Mouse (Mus musculus) bone marrow, adult 2 months (tissue): ENCODE measurements around the gene Gm45521.

Source experiments
- CTCF ChIP-seq: fragments of 200-500 bp; IDR thresholded peaks from 2 replicates; pipeline ENCODE4 v1.5.1; 2011; ENCODE audit warnings: low read length, control low read depth; ENCODE audit not compliant: control insufficient read depth, insufficient read depth
- POLR2A ChIP-seq: fragments of 200-500 bp; IDR thresholded peaks from 2 replicates; pipeline ENCODE4 v1.6.1; 2011; ENCODE audit warnings: low read depth, mild to moderate bottlenecking, control low read depth, low read length, borderline replicate concordance; ENCODE audit not compliant: control insufficient read depth

DNA sequence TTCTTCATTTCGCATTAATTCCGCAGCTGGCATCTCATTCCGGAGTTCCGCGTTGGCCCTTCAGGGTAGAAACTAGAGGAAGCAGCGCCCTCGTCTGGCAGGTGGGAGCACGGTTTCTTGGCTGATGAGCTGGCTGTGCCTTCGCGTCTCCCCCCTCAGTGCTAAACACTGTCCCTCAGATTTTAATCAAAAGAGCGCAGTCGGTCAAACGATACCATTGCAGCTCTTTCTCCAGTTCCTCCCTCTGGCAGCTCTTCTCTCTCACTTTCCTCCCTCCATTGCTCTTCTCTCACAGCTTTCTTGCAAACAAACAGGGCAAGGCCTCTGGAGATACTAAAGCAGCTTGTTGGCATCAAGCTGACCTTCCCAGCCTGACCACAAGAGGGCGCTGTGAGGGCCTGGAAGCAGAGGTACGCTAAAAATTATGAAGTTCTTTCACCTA is 40.2 kb downstream of the Gm45521 start:
- TF ChIP-seq CTCF: peak; percentile 92
- no peak for TF ChIP-seq POLR2A
